Mouse (Mus musculus) lung, embryonic 14.5 days (tissue): ENCODE data around the gene Ccnq. TPM values are rescaled to one million over a fixed set of nuclear protein-coding genes. Genes with fewer than 3 reads are reported as not detected.
"Not testable (repeated sequence)": the region's sequence is repeated elsewhere in the genome, so short reads cannot be mapped to it uniquely, and the experiment has no call there.

ENCODE experiments used
- ATAC-seq: fragments of 200-750 bp; cut with Nextera tagmentation; 2 replicates; pipeline ENCODE4 v1.8.0; 2017; ENCODE audit warnings: mild to moderate bottlenecking, moderate TSS enrichment, moderate library complexity; ENCODE audit not compliant: insufficient read depth
- DNase-seq: peaks from one replicate; pipeline ENCODE4 v3.0.0-alpha.2; 2015
- H3K27ac ChIP-seq: fragments of 300-500 bp; sonication (generic); 2 replicates; pipeline ENCODE4 v1.5.1; 2014; ENCODE audit warnings: low read depth, mild to moderate bottlenecking, moderate library complexity
- H3K27me3 ChIP-seq: fragments of 300-500 bp; sonication (generic); 2 replicates; pipeline ENCODE4 v1.6.1; 2014; ENCODE audit warnings: low read length, control low read depth; ENCODE audit not compliant: insufficient read depth
- H3K36me3 ChIP-seq: fragments of 300-500 bp; sonication (generic); 2 replicates; pipeline ENCODE4 v1.6.1; 2014; ENCODE audit warnings: control low read depth; ENCODE audit not compliant: insufficient read depth
- H3K4me1 ChIP-seq: fragments of 300-500 bp; sonication (generic); 2 replicates; pipeline ENCODE4 v1.6.1; 2014; ENCODE audit warnings: antibody characterized with exemption, control low read depth; ENCODE audit not compliant: insufficient read depth
- H3K4me2 ChIP-seq: fragments of 300-500 bp; sonication (generic); 2 replicates; pipeline ENCODE4 v1.6.1; 2014; ENCODE audit warnings: mild to moderate bottlenecking
- H3K4me3 ChIP-seq: fragments of 300-500 bp; sonication (generic); 2 replicates; pipeline ENCODE4 v1.5.1; 2014; ENCODE audit warnings: low read depth, low read length
- H3K9ac ChIP-seq: fragments of 300-500 bp; sonication (generic); 2 replicates; pipeline ENCODE4 v1.6.1; 2014
- H3K9me3 ChIP-seq: fragments of 300-500 bp; sonication (generic); 2 replicates; pipeline ENCODE4 v1.6.1; 2016; ENCODE audit warnings: low read depth, low read length, control low read depth
- CTCF ChIP-seq: IDR thresholded peaks from 2 replicates; pipeline ENCODE4 v1.5.1; 2016; ENCODE audit warnings: antibody characterized with exemption, low read depth
- WGBS: fragments of 180-500 bp; shearing (Covaris S2); extraction: QIAGEN DNeasy Blood & Tissue Kit; methylation state at CpG from one replicate; pipeline ENCODE4 v1.1.7; 2014; 5-methylcytosine and 5-hydroxymethylcytosine counted together
- polyA plus RNA-seq: library from polyadenylated mRNA; unstranded; fragments of >200 nt; fragmentation: Nextera tagmentation; extraction: Ambion mirVana; gene quantifications from 2 replicates; pipeline ENCODE4 v1.2.1, GENCODE M21; 2014

Gene Ccnq
- polyA plus RNA-seq, 1 experiment from 2014 or later = 48.0 TPM

DNA sequence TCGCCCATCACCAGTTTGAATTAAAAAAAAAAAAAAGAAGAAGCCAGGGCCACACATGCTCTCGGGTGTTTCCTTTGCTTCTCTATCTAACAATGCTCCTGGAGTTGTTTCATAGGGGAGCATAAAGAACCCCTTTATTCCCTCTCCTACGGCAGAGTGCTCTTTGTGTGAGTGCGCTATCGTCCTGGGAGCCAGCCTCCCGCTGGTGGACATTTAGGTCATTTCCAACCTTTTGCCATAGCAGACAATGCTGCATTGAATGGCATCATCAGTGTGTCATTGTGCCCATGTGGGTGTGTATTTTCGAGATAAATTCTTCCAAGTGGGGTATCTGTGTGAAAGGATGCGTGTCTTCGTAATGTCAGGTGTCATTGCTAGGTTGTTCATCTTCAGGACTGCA, 9.6 kb upstream of the Ccnq start:
- no peak overlapping the region for H3K4me3 ChIP-seq
- no peak overlapping the region for H3K4me2 ChIP-seq
- WGBS = 77% methylated on average over 9 of the region's 9 CpGs
- no peak for DNase-seq
- H3K36me3 ChIP-seq = no peaks in the 10 kb centered on the region
- no peak overlapping the region for H3K27ac ChIP-seq
- no peaks in the 10 kb centered on the region for H3K27me3 ChIP-seq
- no peaks in the 10 kb centered on the region for H3K4me1 ChIP-seq
- no peak for TF ChIP-seq CTCF
- ATAC-seq = no peak
- no peaks in the 10 kb centered on the region for H3K9me3 ChIP-seq
- H3K9ac ChIP-seq = no peak overlapping the region

- ATAC-seq (no peak), DNase-seq (no peak)
- 57% methylated on average over 1 of the region's 1 CpGs for WGBS
- Histone ChIP-seq H3K36me3 (no peaks in the 10 kb centered on the region), H3K27ac (no peak overlapping the region), H3K27me3 (no peaks in the 10 kb centered on the region), H3K4me1 (no peaks in the 10 kb centered on the region), H3K4me2 (no peak overlapping the region), H3K4me3 (no peak overlapping the region), H3K9me3 (no peaks in the 10 kb centered on the region), H3K9ac (no peak overlapping the region)
- TF ChIP-seq CTCF = no peak
Measured at GRCm38 (mm10) chr11:78755299-78755698, 3.8 kb upstream of the Ccnq start.

DNA sequence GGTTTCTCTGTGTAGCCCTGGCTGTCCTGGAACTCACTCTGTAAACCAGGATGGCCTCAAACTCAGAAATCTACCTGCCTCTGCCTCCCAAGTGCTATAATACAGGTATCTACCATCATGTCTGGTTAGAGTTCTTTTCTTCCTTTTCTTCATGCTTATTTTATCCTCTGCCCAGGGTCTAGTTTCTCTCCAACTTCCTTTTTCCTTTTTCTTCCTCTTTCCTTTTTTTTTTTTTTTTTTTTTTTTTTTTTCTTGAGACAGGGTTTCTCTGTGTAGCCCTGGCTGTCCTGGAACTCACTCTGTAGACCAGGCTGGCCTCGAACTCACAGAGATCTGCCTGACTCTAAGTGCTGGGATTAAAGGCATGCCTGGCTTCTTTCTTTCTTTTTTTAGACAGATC, 2.6 kb upstream of the Ccnq start:
- not testable (repeated sequence) for H3K4me2 ChIP-seq, H3K4me3 ChIP-seq, H3K4me1 ChIP-seq, H3K27ac ChIP-seq, H3K27me3 ChIP-seq, ATAC-seq, H3K9me3 ChIP-seq, H3K36me3 ChIP-seq, DNase-seq, H3K9ac ChIP-seq
- 81% methylated on average over 1 of the region's 1 CpGs for WGBS

- Histone ChIP-seq H3K4me1 (no peaks in the 10 kb centered on the region), H3K9ac (no peak overlapping the region), H3K27me3 (no peaks in the 10 kb centered on the region), H3K4me2 (no peak overlapping the region), H3K4me3 (no peak overlapping the region), H3K27ac (no peak overlapping the region), H3K9me3 (no peaks in the 10 kb centered on the region), H3K36me3 (no peaks in the 10 kb centered on the region)
- TF ChIP-seq CTCF = no peak
- DNase-seq (no peak), ATAC-seq (no peak)
- 72% methylated on average over 1 of the region's 1 CpGs for WGBS
Measured at GRCm38 (mm10) chr11:78753183-78753582, 1.7 kb upstream of the Ccnq start.

DNA sequence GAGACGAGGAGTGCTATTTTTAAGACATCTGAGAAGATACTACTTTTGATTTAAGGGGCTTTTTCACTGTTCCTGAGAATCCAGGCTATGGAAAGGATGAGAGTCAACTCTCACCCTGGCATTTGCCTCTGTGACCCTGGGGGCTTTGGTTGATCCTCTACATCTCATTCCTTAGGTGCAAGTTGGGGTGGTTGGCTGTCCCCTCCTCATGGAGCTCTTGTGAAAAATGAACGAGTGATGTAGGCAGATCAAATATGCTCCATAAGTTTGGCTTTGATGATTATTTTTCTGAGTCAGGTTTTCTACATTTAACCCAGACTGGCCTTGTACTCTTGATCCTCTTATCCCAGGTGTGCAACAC, 294 bp upstream of the Ccnq start:
- H3K27ac ChIP-seq = no peak overlapping the region
- H3K4me1 ChIP-seq = no peaks in the 10 kb centered on the region
- peak overlapping the region; percentile 73 for H3K9ac ChIP-seq
- WGBS = 5% methylated on average over 2 of the region's 2 CpGs
- H3K4me2 ChIP-seq = peak overlapping the region; percentile 81
- no peak for DNase-seq
- peak overlapping the region; percentile 62 for H3K4me3 ChIP-seq
- H3K27me3 ChIP-seq = no peaks in the 10 kb centered on the region
- no peaks in the 10 kb centered on the region for H3K9me3 ChIP-seq
- no peaks in the 10 kb centered on the region for H3K36me3 ChIP-seq
- ATAC-seq = peak; percentile 60; the same call in 1 of the 2 replicates
- TF ChIP-seq CTCF = no peak

- no peak for TF ChIP-seq CTCF
- Histone ChIP-seq H3K4me3 (no peak overlapping the region), H3K4me1 (no peaks in the 10 kb centered on the region), H3K36me3 (no peaks in the 10 kb centered on the region), H3K9ac (no peak overlapping the region), H3K27me3 (no peaks in the 10 kb centered on the region), H3K27ac (no peak overlapping the region), H3K9me3 (no peaks in the 10 kb centered on the region), H3K4me2 (no peak overlapping the region)
- 86% methylated on average over 7 of the region's 7 CpGs for WGBS
- no peak for ATAC-seq
- no peak for DNase-seq
Measured at GRCm38 (mm10) chr11:78746264-78746663, 5.3 kb downstream of the Ccnq start.

GRCm38 (mm10) chr11:78745475-78745874, 6.1 kb downstream of the Ccnq start:
- no peak for TF ChIP-seq CTCF
- H3K27me3 ChIP-seq = no peaks in the 10 kb centered on the region
- 34% methylated on average over 4 of the region's 4 CpGs for WGBS
- H3K9ac ChIP-seq = no peak overlapping the region
- no peaks in the 10 kb centered on the region for H3K9me3 ChIP-seq
- no peaks in the 10 kb centered on the region for H3K4me1 ChIP-seq
- no peak overlapping the region for H3K4me2 ChIP-seq
- DNase-seq = peak; percentile 13
- H3K27ac ChIP-seq = no peak overlapping the region; the same call in 1 of the 2 replicates
- no peaks in the 10 kb centered on the region for H3K36me3 ChIP-seq
- no peak for ATAC-seq
- no peak overlapping the region for H3K4me3 ChIP-seq

GRCm38 (mm10) chr11:78742461-78742860, 9.1 kb downstream of the Ccnq start:
- Histone ChIP-seq H3K27ac (no peak overlapping the region), H3K27me3 (no peaks in the 10 kb centered on the region), H3K4me3 (no peak overlapping the region), H3K9ac (no peak overlapping the region), H3K4me2 (no peak overlapping the region), H3K9me3 (no peaks in the 10 kb centered on the region), H3K36me3 (no peaks in the 10 kb centered on the region), H3K4me1 (no peaks in the 10 kb centered on the region)
- no peak for ATAC-seq
- TF ChIP-seq CTCF = no peak
- DNase-seq = no peak
- WGBS = 51% methylated on average over 3 of the region's 3 CpGs
